Mouse (Mus musculus) embryonic fibroblast, embryonic 13.5 days (primary cell): Measurements from ENCODE around the gene Cep152.

ENCODE experiments used
- CTCF ChIP-seq: IDR thresholded peaks from 2 replicates; pipeline ENCODE4 v1.5.1; 2011; ENCODE audit warnings: mild to moderate bottlenecking, control low read depth, low read length, moderate library complexity, borderline replicate concordance; ENCODE audit not compliant: insufficient read depth
- POLR2A ChIP-seq: IDR thresholded peaks from 2 replicates; pipeline ENCODE4 v1.6.1; 2011; ENCODE audit warnings: low read depth, mild to moderate bottlenecking, control low read depth, low read length, moderate library complexity

DNA sequence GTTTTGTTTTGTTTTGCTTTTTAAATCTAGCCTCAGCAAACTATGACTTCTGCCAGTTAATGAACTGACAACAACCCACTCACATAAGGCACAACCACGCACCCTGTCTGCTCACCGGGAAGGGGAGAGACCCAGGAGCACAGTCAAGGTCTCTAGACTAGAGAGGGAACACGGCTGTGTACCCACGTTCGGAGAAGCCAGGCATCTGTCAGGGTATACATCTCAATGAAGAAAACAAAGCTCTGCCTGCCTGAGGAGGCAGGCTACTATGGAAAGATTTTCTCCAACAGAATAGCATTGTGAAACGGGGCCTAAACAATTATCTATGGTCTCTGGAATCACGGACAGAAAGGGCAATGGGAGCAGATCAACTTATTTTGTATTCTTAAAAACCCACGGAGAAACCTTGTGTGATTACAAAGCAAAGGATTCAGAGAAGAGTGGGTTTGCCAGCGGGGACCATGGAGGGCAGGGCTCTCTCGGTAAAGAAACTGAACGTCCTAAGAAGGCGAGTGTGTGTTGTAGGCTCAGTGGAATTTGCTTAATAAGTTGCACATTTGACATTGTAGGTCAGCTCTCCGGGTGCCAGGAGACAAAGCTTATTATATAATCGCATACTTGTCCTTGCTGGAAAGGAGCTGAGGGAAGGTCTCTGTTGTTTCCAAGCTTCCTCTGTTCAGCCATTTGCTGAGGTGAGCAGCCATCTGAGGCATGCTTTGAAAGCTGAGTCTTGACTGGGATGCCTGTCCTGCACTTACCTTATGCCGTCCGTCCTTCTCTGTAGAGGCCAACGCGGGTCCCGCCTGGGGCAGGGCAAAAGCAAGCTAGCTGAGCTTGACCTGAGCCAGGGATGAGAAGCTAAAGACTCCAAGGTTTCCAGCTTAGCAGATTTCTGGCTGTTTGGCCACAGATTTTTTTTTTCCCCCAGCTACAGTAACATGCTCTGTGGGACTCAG, 66.0 kb downstream of the Cep152 start:
- TF ChIP-seq CTCF (no peak), POLR2A (no peak)
